Mouse (Mus musculus): ENCODE data around the gene Mphosph6.

DNA sequence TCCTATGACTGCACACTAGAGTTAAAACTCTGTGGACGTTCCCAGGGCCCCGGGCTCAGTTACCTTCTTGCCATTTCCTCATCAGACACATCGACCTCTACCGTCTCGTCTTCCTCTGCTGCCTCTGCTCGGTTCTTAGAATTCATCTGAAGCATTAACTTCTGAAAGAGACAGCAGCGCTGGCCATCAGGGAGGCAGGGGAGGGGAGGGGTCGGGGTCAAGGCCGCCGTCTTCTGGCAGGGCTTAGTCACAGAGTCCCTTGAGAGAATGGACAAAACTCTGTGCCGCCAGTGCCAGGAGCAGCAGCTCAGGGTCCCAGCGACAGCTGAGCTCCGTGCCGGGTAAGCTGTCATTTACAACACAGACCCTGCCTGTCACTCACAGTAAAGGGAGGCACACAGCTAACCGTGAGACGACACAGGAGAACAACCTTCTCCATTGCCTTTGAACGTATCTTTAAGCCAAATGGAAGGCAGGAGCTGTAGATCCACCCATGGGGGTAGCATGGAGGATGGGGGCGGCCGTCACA lies 9.1 kb downstream of the Mphosph6 start:
- no peak for TF ChIP-seq GATA1 (IDR thresholded peaks at IDR 0.05; ENCODE audit: borderline replicate concordance, low read length)
- TF ChIP-seq FLI1 (IDR thresholded peaks at IDR 0.05; ENCODE audit: low read length) = no peak
